Mouse (Mus musculus) intestine, embryonic 16.5 days (tissue): ENCODE measurements at regions not wholly inside any gene's neighbourhood (a gene's known extent, or its start where the extent isn't known, plus 50 kb on each side); places are given as distances from the start of the nearest gene placed in this dataset.
A peak's percentile ranks its signal among the peaks of the same experiment; 100 is the strongest.

Experiments
- ATAC-seq: fragments of 200-750 bp; cut with Nextera tagmentation; 2 replicates; pipeline ENCODE4 v1.8.0; 2017; ENCODE audit warnings: moderate TSS enrichment, moderate library complexity
- H3K27ac ChIP-seq: fragments of 300-500 bp; sonication (generic); 2 replicates; pipeline ENCODE4 v1.5.1; 2014; ENCODE audit warnings: mild to moderate bottlenecking, low read length
- H3K27me3 ChIP-seq: fragments of 300-500 bp; sonication (generic); replicated peaks from 2 replicates; pipeline ENCODE4 v1.6.1; 2014; ENCODE audit warnings: low read length, control low read depth, mixed read lengths; ENCODE audit not compliant: control insufficient read depth, insufficient read depth
- H3K36me3 ChIP-seq: fragments of 300-500 bp; sonication (generic); 2 replicates; pipeline ENCODE4 v1.6.1; 2014; ENCODE audit warnings: low read length, control low read depth; ENCODE audit not compliant: control insufficient read depth, insufficient read depth
- H3K4me1 ChIP-seq: fragments of 300-500 bp; sonication (generic); 2 replicates; pipeline ENCODE4 v1.6.1; 2014; ENCODE audit warnings: low read length, control low read depth, mixed read lengths; ENCODE audit not compliant: control insufficient read depth, insufficient read depth
- H3K4me2 ChIP-seq: fragments of 300-500 bp; sonication (generic); 2 replicates; pipeline ENCODE4 v1.6.1; 2014; ENCODE audit warnings: low read depth, low read length, control low read depth
- H3K4me3 ChIP-seq: fragments of 300-500 bp; sonication (generic); 2 replicates; pipeline ENCODE4 v1.5.1; 2014; ENCODE audit warnings: mild to moderate bottlenecking, low read length
- H3K9ac ChIP-seq: fragments of 300-500 bp; sonication (generic); 2 replicates; pipeline ENCODE4 v1.6.1; 2014; ENCODE audit warnings: low read depth, low read length
- H3K9me3 ChIP-seq: fragments of 300-500 bp; sonication (generic); 2 replicates; pipeline ENCODE4 v1.6.1; 2016; ENCODE audit warnings: low read length, control low read depth; ENCODE audit not compliant: control insufficient read depth
- WGBS: fragments of 180-500 bp; shearing (Covaris S2); extraction: QIAGEN DNeasy Blood & Tissue Kit; methylation state at CpG from one replicate; pipeline ENCODE4 v1.1.7; 2014; 5-methylcytosine and 5-hydroxymethylcytosine counted together

DNA sequence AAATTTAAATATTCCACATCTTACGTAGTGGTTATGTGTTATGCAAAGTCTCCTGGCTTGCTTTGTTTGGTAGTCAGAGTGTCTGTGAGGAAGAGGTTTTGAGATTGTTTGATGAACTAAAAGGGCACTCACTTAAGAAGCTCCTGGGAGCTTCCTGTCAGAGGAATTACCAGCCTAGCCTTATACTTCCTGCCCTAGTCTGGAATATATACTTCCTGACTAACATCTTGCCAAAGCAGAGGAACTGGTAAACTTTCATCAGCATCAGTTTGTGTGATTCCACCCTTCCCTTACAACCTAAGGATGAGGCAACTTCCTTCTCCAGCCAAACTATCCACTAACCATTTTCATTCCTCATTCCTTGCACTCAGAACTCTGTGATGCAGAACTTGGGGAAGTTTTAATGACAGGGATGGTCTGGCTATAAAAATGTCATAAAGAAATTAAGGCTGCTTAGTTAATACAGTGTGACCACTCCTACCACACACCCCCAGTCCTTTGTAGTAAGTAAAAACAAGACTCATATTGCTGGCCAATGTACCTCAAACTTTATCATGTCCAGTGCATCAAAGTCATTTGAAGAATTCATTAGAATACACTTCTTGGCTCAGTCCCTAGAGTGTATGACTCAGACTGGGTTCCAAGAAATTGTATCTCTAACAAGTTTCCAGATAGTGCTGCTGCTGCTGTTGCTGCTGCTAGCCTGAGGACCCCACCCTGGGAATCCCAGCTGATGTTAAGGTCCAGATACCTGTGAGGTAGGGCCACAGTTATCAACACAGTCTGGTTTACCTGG is 133.4 kb upstream of the Ccdc122 start:
- no peak for ATAC-seq
- H3K27ac ChIP-seq, result no peak overlapping the region
- no peaks in the 10 kb centered on the region for H3K27me3 ChIP-seq
- no peak overlapping the region for H3K4me2 ChIP-seq
- H3K9me3 ChIP-seq, result no peaks in the 10 kb centered on the region
- H3K4me3 ChIP-seq, result no peak overlapping the region
- WGBS, result 69% methylated on average over 1 of the region's 1 CpGs
- no peak overlapping the region for H3K9ac ChIP-seq
- H3K36me3 ChIP-seq, result no peaks in the 10 kb centered on the region
- H3K4me1 ChIP-seq, result peaks cover 2% of the 10 kb centered on the region; the same call in 1 of the 2 replicates

DNA sequence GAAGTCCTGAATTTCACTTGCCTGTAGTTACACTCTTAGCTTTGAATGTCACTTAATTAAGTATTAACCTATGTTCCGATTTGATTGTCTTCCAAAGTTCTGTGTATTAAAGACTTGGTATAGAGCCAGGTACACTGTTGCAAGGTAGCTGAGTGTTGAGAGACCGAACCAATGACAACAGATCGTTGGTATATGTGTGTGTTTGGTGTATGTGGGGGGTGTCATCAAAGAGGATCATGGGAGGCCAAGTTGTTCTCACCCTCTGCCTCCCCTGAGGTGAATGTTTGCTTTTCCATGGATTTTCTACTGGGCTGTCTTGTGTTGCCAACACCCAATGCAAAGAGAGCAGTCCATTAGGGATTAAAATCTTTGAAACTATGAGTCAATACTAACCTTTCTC is 135.1 kb upstream of the Ccdc122 start:
- Histone ChIP-seq H3K4me3 (no peak overlapping the region), H3K27me3 (no peaks in the 10 kb centered on the region), H3K9me3 (no peaks in the 10 kb centered on the region), H3K27ac (no peak overlapping the region), H3K4me2 (no peak overlapping the region), H3K4me1 (no peaks in the 10 kb centered on the region), H3K9ac (no peak overlapping the region), H3K36me3 (no peaks in the 10 kb centered on the region)
- 93% methylated on average over 3 of the region's 3 CpGs for WGBS
- ATAC-seq, result no peak

DNA sequence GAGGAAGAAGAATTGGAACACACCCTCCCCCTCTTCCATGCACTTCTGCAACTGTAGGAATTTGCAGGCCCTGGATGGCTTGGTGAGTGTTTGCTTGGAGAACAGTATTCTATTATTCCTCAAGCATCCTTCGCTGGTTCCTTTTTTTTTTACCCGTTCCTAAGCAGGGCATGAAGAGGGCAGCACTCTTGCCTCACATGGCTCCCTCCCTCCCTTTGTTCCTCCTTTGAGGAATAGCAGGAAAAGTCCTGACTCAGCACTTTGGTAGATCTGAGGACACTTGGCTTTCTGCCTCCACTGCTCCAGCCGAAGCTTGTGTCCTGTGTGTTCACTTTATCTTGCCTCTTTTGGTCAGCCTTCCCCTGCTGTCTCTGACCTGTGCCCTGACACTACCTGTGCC is 137.2 kb upstream of the Ccdc122 start:
- 25% methylated on average over 3 of the region's 3 CpGs for WGBS
- H3K36me3 ChIP-seq, result no peaks in the 10 kb centered on the region
- no peaks in the 10 kb centered on the region for H3K9me3 ChIP-seq
- ATAC-seq, result no peak
- no peak overlapping the region for H3K9ac ChIP-seq
- H3K4me2 ChIP-seq, result no peak overlapping the region
- no peaks in the 10 kb centered on the region for H3K4me1 ChIP-seq
- no peak overlapping the region for H3K4me3 ChIP-seq
- H3K27ac ChIP-seq, result no peak overlapping the region
- no peaks in the 10 kb centered on the region for H3K27me3 ChIP-seq

DNA sequence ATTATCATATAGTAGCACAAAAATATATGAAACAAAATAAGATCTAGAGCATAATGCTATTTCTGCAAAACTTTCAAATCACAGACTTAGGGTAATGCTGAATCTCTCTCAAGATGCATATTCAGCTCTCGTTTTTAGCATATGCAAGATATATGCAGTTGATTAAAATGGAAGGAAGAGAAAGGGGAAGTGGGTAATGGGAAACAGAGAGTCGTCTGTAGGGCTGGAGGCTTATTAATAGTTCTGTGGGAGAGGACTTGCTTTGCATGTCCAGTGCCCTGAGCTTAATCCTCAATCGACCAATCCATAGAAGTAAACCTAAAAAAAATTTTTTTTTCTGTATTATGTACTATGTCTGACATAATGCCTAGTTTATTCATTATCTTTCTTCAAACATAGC is 148.9 kb upstream of the Ccdc122 start:
- H3K27ac ChIP-seq, result no peak overlapping the region
- H3K27me3 ChIP-seq, result no peaks in the 10 kb centered on the region
- H3K4me2 ChIP-seq, result no peak overlapping the region
- no peaks in the 10 kb centered on the region for H3K9me3 ChIP-seq
- no peak overlapping the region for H3K9ac ChIP-seq
- H3K4me1 ChIP-seq, result peaks cover 8% of the 10 kb centered on the region
- no peak overlapping the region for H3K4me3 ChIP-seq
- 64% methylated on average over 3 of the region's 3 CpGs for WGBS
- no peak for ATAC-seq
- no peaks in the 10 kb centered on the region for H3K36me3 ChIP-seq

DNA sequence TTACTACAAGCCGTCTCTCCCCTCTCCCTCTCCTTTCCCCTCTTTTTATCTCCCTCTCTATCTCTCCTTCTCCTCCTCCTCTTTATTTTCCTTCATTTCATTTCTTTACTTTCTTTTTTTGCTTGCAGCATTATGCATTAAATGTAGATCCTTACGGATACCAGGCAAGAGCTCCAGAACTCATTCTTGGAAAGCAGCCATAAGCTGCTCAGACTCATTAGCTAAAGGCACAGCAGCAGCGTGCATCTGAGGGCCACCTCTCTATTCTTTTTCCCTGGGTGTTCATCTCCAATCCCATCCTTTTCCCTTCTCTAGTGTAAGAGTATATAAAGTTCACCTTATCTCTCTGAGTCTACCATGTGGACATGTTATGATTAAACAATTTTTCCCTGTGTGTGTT is 149.4 kb upstream of the Ccdc122 start:
- WGBS, result 45% methylated on average over 3 of the region's 3 CpGs
- Histone ChIP-seq H3K27me3 (no peaks in the 10 kb centered on the region), H3K4me1 (peaks cover 10% of the 10 kb centered on the region), H3K9ac (no peak overlapping the region), H3K4me3 (no peak overlapping the region), H3K36me3 (no peaks in the 10 kb centered on the region), H3K9me3 (no peaks in the 10 kb centered on the region), H3K4me2 (no peak overlapping the region), H3K27ac (no peak overlapping the region)
- ATAC-seq, result no peak

DNA sequence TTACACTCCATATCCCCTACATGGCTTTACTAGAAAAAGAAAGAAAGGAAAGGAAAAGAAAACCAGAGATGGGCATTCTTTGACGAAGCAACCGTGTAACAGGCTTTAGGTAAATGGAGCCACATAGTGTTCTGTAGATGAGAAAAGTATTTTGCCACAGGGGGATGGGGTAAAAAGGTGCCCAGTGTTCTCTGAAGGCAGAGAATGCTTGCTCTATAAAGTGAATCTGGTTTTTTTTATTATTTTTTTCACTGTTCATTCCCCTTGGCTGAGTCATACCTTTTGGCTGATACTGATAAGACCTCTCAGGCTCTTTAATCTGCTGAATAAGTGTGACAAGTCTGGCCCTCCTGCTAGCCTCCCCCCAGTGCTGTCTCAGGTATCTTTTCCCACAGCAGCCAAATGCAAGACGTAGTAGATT is 153.3 kb upstream of the Ccdc122 start:
- ATAC-seq, result peak; percentile 85
- H3K9me3 ChIP-seq, result no peaks in the 10 kb centered on the region
- no peaks in the 10 kb centered on the region for H3K27me3 ChIP-seq
- 51% methylated on average over 3 of the region's 3 CpGs for WGBS
- peaks cover 10% of the 10 kb centered on the region for H3K4me1 ChIP-seq
- H3K36me3 ChIP-seq, result no peaks in the 10 kb centered on the region
- H3K4me2 ChIP-seq, result no peak overlapping the region
- H3K4me3 ChIP-seq, result no peak overlapping the region
- H3K9ac ChIP-seq, result no peak overlapping the region
- no peak overlapping the region for H3K27ac ChIP-seq

DNA sequence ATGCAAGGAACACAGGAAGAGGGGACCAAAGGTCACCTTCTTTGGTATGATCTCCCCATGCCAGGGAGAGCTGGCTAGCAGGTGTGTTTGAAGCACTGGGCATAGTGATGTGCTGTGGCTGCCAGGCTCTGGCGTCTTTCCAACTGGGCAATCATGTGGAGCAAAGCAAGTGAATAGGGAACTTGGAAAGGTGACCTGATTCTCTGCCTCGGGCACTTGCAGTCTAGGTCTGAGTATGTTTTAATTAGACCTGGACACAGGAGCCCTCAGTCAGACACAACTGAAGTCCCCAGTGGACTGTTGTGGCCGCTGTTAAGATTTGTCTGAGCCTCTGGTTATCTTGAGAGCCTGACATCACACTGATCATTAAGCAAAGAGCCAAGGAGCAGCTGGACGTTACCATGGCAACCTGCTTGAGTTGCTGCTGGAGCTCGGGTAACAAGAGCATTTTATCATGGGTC is 153.8 kb upstream of the Ccdc122 start:
- no peak overlapping the region for H3K4me3 ChIP-seq
- no peaks in the 10 kb centered on the region for H3K27me3 ChIP-seq
- H3K36me3 ChIP-seq, result no peaks in the 10 kb centered on the region
- H3K4me2 ChIP-seq, result no peak overlapping the region
- H3K9ac ChIP-seq, result no peak overlapping the region
- H3K4me1 ChIP-seq, result peaks cover 10% of the 10 kb centered on the region
- no peak overlapping the region for H3K27ac ChIP-seq
- peak; percentile 82 for ATAC-seq
- WGBS, result 16% methylated on average over 5 of the region's 5 CpGs
- no peaks in the 10 kb centered on the region for H3K9me3 ChIP-seq

DNA sequence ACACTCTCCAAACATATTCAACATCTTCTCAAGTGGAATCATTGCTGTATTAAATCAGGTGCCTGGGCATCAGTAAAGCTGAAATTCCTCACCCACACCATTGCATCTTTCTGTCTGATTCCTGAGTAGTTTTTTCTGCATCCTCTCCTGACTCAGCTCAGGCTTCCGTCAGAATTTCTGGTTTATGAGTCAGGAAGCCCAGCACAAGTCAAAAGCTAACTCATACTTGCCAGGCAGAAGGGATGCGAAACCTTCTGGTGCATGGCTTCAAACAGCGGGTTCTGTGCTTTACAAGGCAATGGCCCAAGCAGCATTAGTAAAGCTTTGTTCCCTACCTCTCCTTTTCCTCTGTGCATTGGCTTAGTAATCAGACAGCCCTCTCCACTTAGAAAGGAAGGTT is 155.7 kb upstream of the Ccdc122 start:
- WGBS, result 85% methylated on average over 3 of the region's 3 CpGs
- no peaks in the 10 kb centered on the region for H3K9me3 ChIP-seq
- H3K27ac ChIP-seq, result no peak overlapping the region
- H3K9ac ChIP-seq, result no peak overlapping the region
- H3K4me1 ChIP-seq, result peaks cover 10% of the 10 kb centered on the region
- ATAC-seq, result no peak
- H3K4me2 ChIP-seq, result no peak overlapping the region
- no peaks in the 10 kb centered on the region for H3K36me3 ChIP-seq
- H3K4me3 ChIP-seq, result no peak overlapping the region
- no peaks in the 10 kb centered on the region for H3K27me3 ChIP-seq

DNA sequence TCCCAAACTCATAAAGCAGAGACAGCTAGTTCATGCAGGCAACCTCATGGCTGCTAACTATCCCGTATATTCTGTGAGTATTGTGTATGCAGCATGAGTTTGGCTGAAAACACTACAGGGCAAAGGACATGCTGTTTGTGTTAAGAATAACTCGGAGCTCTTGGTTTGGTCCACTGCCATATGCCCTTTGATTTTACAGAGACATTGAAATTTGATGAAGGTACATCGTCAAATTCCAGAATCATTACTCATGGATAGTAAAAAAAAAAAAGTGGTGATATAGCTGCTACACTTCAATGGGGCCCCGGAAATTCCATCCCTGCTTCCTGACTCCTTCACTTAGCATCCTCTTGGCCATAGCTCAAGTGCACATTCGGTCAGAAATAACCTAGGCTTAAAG is 159.3 kb upstream of the Ccdc122 start:
- ATAC-seq, result no peak
- Histone ChIP-seq H3K4me2 (no peak overlapping the region), H3K27ac (no peak overlapping the region)

DNA sequence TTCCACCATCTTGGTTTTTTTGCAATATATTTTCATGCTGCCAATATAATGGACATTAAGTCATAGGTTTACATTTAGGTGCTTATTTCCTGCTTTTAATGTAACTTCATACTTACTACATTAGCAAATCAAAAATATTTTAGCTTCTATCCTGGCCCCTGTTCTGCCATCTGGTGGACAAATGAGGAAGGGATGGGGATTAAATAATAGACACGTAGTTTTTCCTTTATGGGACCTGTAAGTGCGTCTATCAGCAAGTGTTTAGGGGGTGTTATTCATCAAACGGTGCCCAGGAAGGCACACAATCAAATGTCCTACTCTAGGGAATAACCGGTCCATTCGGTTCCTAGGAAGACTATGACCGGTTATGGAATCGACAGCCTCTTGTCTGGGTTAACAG is 160.6 kb upstream of the Ccdc122 start:
- Histone ChIP-seq H3K36me3 (no peaks in the 10 kb centered on the region), H3K27me3 (no peaks in the 10 kb centered on the region), H3K4me3 (no peak overlapping the region), H3K4me2 (no peak overlapping the region), H3K9ac (no peak overlapping the region), H3K27ac (peak overlapping the region; percentile 58; the same call in 1 of the 2 replicates), H3K4me1 (peaks cover 16% of the 10 kb centered on the region), H3K9me3 (no peaks in the 10 kb centered on the region)
- WGBS, result 49% methylated on average over 7 of the region's 7 CpGs
- ATAC-seq, result no peak

More for the DNA sequence above, 159.3 kb upstream of the Ccdc122 start:
- Histone ChIP-seq H3K4me1 (peaks cover 16% of the 10 kb centered on the region), H3K36me3 (no peaks in the 10 kb centered on the region), H3K9me3 (no peaks in the 10 kb centered on the region), H3K27me3 (no peaks in the 10 kb centered on the region), H3K9ac (no peak overlapping the region), H3K4me3 (no peak overlapping the region)
- 64% methylated on average over 5 of the region's 5 CpGs for WGBS
